Mouse (Mus musculus): ENCODE data around the gene Snrpa1. TPM values are rescaled to one million over a fixed set of nuclear protein-coding genes. Genes with fewer than 3 reads are reported as not detected.
A peak's percentile ranks its signal among the peaks of the same experiment; 100 is the strongest.
"Not testable (repeated sequence)": the region's sequence is repeated elsewhere in the genome, so short reads cannot be mapped to it uniquely, and the experiment has no call there.

The Snrpa1 gene
- total RNA-seq, 1 experiment = 168 TPM

DNA sequence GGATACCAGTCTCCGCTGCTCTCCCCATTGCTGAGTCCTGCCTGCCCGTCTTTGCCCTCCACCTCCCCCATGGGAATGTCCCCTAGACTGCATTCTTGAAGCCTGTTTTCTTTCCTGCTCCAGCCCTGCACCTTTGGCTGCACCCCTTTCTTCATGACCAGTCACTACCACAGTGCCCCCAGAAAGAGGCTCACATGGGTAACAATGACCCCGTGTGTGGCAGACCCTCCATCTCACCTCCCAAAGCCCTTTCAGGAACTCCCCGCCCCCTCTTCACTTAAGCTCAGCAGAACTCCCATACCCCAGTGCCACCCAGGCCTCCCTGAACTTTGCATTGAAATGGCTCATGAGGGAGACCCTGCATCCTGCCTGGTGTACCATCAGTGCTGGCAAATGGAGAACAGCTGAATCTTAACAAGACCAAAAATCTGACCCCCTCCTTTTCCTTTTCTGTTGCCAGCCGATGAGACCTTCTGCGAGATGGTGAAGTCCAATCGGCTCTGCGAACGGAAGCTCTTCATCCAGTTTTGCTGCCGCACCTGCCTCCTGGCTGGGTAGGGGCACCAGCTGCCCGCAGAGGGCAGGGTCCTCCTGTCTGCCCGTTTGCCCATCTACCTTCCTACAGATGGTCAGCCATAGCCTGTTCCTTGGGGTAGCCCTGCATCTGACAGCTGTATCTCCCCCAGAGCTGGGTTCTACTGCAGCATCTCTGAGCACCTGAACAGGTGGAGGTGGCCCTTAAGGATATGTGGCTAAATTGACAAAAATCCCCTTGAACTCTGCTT is 10.2 kb upstream of the Snrpa1 start:
- Histone ChIP-seq H3K4me1 (ENCODE audit: control insufficient read depth in 2 of 2, insufficient read depth in 2 of 2, low read length in 2 of 2, poor library complexity in 1 of 2) (no peaks in the 10 kb centered on the region), H3K27ac (ENCODE audit: insufficient read depth, low read depth, low read length, poor library complexity, severe bottlenecking) (no peak overlapping the region), H3K36me3 (ENCODE audit: control insufficient read depth, insufficient read depth, low read length, poor library complexity, severe bottlenecking) (no peaks in the 10 kb centered on the region; the same call in 1 of the 2 replicates), H3K4me3 (ENCODE audit: insufficient read depth in 1 of 2, low read depth in 1 of 2, low read length in 2 of 2, poor library complexity in 1 of 2, severe bottlenecking in 1 of 2) (no peak overlapping the region), H3K9ac (ENCODE audit: insufficient read depth, low read depth, low read length, poor library complexity, severe bottlenecking) (no peak overlapping the region), H3K9me3 (ENCODE audit: control insufficient read depth, insufficient read depth, low read depth, low read length) (no peaks in the 10 kb centered on the region)
- in situ Hi-C loops (cut with MboI; ENCODE audit: low sequenced_read_pairs in 2 of 2, unreplicated experiment in 2 of 2) = no loop called here
- no peak for DNase-seq (ENCODE audit: low read depth, low spot score)
- TF ChIP-seq MAFK (IDR thresholded peaks at IDR 0.05; ENCODE audit: insufficient read depth, low read depth, low read length) (no peak), ZNF384 (IDR thresholded peaks at IDR 0.05; ENCODE audit: low read depth, low read length) (no peak), HCFC1 (IDR thresholded peaks at IDR 0.05; ENCODE audit: borderline replicate concordance, insufficient read depth, low read length) (no peak), ZC3H11A (IDR thresholded peaks at IDR 0.05; ENCODE audit: borderline replicate concordance, low read depth, low read length) (no peak), CHD2 (IDR thresholded peaks at IDR 0.05; ENCODE audit: low read depth, low read length) (no peak)

- in situ Hi-C loops (cut with MboI; ENCODE audit: low sequenced_read_pairs in 2 of 2, unreplicated experiment in 2 of 2) = loop anchor here in 1 of 2 experiments (5.0 kb wide), 1 partner anchor 282 kb away; no protein-coding TSS in a partner anchor
- TF ChIP-seq HCFC1 (IDR thresholded peaks at IDR 0.05; ENCODE audit: borderline replicate concordance, insufficient read depth, low read length) (no peak), CHD2 (IDR thresholded peaks at IDR 0.05; ENCODE audit: low read depth, low read length) (no peak), ZNF384 (IDR thresholded peaks at IDR 0.05; ENCODE audit: low read depth, low read length) (no peak), ZC3H11A (IDR thresholded peaks at IDR 0.05; ENCODE audit: borderline replicate concordance, low read depth, low read length) (no peak), MAFK (IDR thresholded peaks at IDR 0.05; ENCODE audit: insufficient read depth, low read depth, low read length) (no peak)
- no peak overlapping the region for H3K9ac ChIP-seq (ENCODE audit: insufficient read depth, low read depth, low read length, poor library complexity, severe bottlenecking)
- H3K27ac ChIP-seq (ENCODE audit: insufficient read depth, low read depth, low read length, poor library complexity, severe bottlenecking) = no peak overlapping the region
- no peak for DNase-seq (ENCODE audit: low read depth, low spot score)
- no peaks in the 10 kb centered on the region for H3K9me3 ChIP-seq (ENCODE audit: control insufficient read depth, insufficient read depth, low read depth, low read length)
- H3K4me1 ChIP-seq (ENCODE audit: control insufficient read depth in 2 of 2, insufficient read depth in 2 of 2, low read length in 2 of 2, poor library complexity in 1 of 2) = no peaks in the 10 kb centered on the region
- H3K4me3 ChIP-seq (ENCODE audit: insufficient read depth in 1 of 2, low read depth in 1 of 2, low read length in 2 of 2, poor library complexity in 1 of 2, severe bottlenecking in 1 of 2) = no peak overlapping the region
- no peaks in the 10 kb centered on the region; the same call in 1 of the 2 replicates for H3K36me3 ChIP-seq (ENCODE audit: control insufficient read depth, insufficient read depth, low read length, poor library complexity, severe bottlenecking)
These were observed 4.8 kb upstream of the Snrpa1 start for GRCm38 (mm10) chr7:66053946-66054483.

DNA sequence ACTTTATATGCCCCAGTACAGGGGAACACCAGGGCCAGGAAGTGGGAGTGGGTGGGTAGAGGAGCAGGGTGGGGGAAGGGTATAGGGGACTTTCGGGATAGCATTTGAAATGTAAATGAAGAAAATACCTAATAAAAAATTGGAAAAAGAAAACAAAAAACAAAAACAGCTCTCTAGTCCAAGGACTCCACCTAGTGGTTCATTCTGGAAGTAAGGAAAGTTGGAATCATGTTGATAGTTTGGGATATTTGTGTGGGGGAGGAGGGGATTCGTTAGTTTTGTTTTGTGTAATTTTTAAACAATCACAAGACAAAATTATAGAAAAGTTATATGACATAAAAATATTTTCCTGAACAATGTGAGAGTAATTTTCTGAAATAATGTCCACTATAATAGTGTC is 3.4 kb upstream of the Snrpa1 start:
- H3K9ac ChIP-seq (ENCODE audit: insufficient read depth, low read depth, low read length, poor library complexity, severe bottlenecking); H3K4me1 ChIP-seq (ENCODE audit: control insufficient read depth in 2 of 2, insufficient read depth in 2 of 2, low read length in 2 of 2, poor library complexity in 1 of 2); H3K4me3 ChIP-seq (ENCODE audit: insufficient read depth in 1 of 2, low read depth in 1 of 2, low read length in 2 of 2, poor library complexity in 1 of 2, severe bottlenecking in 1 of 2); H3K36me3 ChIP-seq (ENCODE audit: control insufficient read depth, insufficient read depth, low read length, poor library complexity, severe bottlenecking); H3K9me3 ChIP-seq (ENCODE audit: control insufficient read depth, insufficient read depth, low read depth, low read length); H3K27ac ChIP-seq (ENCODE audit: insufficient read depth, low read depth, low read length, poor library complexity, severe bottlenecking); in situ Hi-C loops (cut with MboI; ENCODE audit: low sequenced_read_pairs in 2 of 2, unreplicated experiment in 2 of 2): not testable (repeated sequence)
- peak; percentile 27 for DNase-seq (ENCODE audit: low read depth, low spot score)

- peak; percentile 70 for DNase-seq (ENCODE audit: low read depth, low spot score)
- no peaks in the 10 kb centered on the region for H3K4me1 ChIP-seq (ENCODE audit: control insufficient read depth in 2 of 2, insufficient read depth in 2 of 2, low read length in 2 of 2, poor library complexity in 1 of 2)
- TF ChIP-seq HCFC1 (IDR thresholded peaks at IDR 0.05; ENCODE audit: borderline replicate concordance, insufficient read depth, low read length) = peak; percentile 83
- TF ChIP-seq ZNF384 (IDR thresholded peaks at IDR 0.05; ENCODE audit: low read depth, low read length) = no peak
- H3K27ac ChIP-seq (ENCODE audit: insufficient read depth, low read depth, low read length, poor library complexity, severe bottlenecking) = 0 out of 2 replicates have a peak overlapping the region, but pooled peaks have one; percentile 26
- in situ Hi-C loops (cut with MboI; ENCODE audit: low sequenced_read_pairs in 2 of 2, unreplicated experiment in 2 of 2) = no loop called here
- H3K36me3 ChIP-seq (ENCODE audit: control insufficient read depth, insufficient read depth, low read length, poor library complexity, severe bottlenecking) = peaks cover 12% of the 10 kb centered on the region
- H3K9me3 ChIP-seq (ENCODE audit: control insufficient read depth, insufficient read depth, low read depth, low read length) = no peaks in the 10 kb centered on the region
- H3K4me3 ChIP-seq (ENCODE audit: insufficient read depth in 1 of 2, low read depth in 1 of 2, low read length in 2 of 2, poor library complexity in 1 of 2, severe bottlenecking in 1 of 2) = peak overlapping the region; percentile 86 to 96
- H3K9ac ChIP-seq (ENCODE audit: insufficient read depth, low read depth, low read length, poor library complexity, severe bottlenecking) = peak overlapping the region; percentile 98
These were observed 1.5 kb downstream of the Snrpa1 start for GRCm38 (mm10) chr7:66060066-66060956.
